Mouse (Mus musculus) heart, embryonic 15.5 days (tissue): ENCODE data around the gene 0610012G03Rik. TPM values are rescaled to one million over a fixed set of nuclear protein-coding genes. Genes with fewer than 3 reads are reported as not detected.

ENCODE experiments used
- ATAC-seq: fragments of 200-750 bp; cut with Nextera tagmentation; replicated peaks from 2 replicates; pipeline ENCODE4 v1.8.0; 2017; ENCODE audit warnings: low read depth, moderate TSS enrichment; ENCODE audit not compliant: insufficient number of reproducible peaks, insufficient read depth, low FRiP score
- H3K27ac ChIP-seq: fragments of 300-500 bp; sonication (generic); 2 replicates; pipeline ENCODE4 v1.5.1; 2015; ENCODE audit warnings: mild to moderate bottlenecking, inconsistent platforms
- H3K27me3 ChIP-seq: fragments of 300-500 bp; sonication (generic); 2 replicates; pipeline ENCODE4 v1.6.1; 2015; ENCODE audit warnings: inconsistent platforms
- H3K36me3 ChIP-seq: fragments of 300-500 bp; sonication (generic); 2 replicates; pipeline ENCODE4 v1.6.1; 2015; ENCODE audit warnings: mild to moderate bottlenecking, inconsistent platforms
- H3K4me1 ChIP-seq: fragments of 300-500 bp; sonication (generic); replicated peaks from 2 replicates; pipeline ENCODE4 v1.6.1; 2015; ENCODE audit warnings: inconsistent platforms
- H3K4me2 ChIP-seq: fragments of 300-500 bp; sonication (generic); 2 replicates; pipeline ENCODE4 v1.6.1; 2015; ENCODE audit warnings: inconsistent platforms, mild to moderate bottlenecking, moderate library complexity
- H3K4me3 ChIP-seq: fragments of 300-500 bp; sonication (generic); 2 replicates; pipeline ENCODE4 v1.5.1; 2015; ENCODE audit warnings: mild to moderate bottlenecking, inconsistent platforms
- H3K9ac ChIP-seq: fragments of 300-500 bp; sonication (generic); 2 replicates; pipeline ENCODE4 v1.6.1; 2015; ENCODE audit warnings: mild to moderate bottlenecking, inconsistent platforms
- H3K9me3 ChIP-seq: fragments of 300-500 bp; sonication (generic); replicated peaks from 2 replicates; pipeline ENCODE4 v1.6.1; 2016; ENCODE audit warnings: inconsistent platforms
- WGBS: fragments of 180-500 bp; shearing (Covaris S2); methylation state at CpG from one replicate; pipeline ENCODE4 v1.1.7; 2015; ENCODE audit warnings: mixed read lengths; 5-methylcytosine and 5-hydroxymethylcytosine counted together
- polyA plus RNA-seq: library from polyadenylated mRNA; unstranded; fragments of >200 nt; fragmentation: Nextera tagmentation; extraction: Ambion mirVana; gene quantifications from 2 replicates; pipeline ENCODE4 v1.2.1, GENCODE M21; 2015

Gene 0610012G03Rik
- polyA plus RNA-seq, 1 experiment from 2014 or later = 106 TPM

- Histone ChIP-seq H3K4me3 (no peak overlapping the region), H3K27me3 (no peaks in the 10 kb centered on the region), H3K9me3 (no peaks in the 10 kb centered on the region), H3K9ac (no peak overlapping the region), H3K27ac (no peak overlapping the region), H3K4me2 (no peak overlapping the region), H3K4me1 (peaks cover 38% of the 10 kb centered on the region), H3K36me3 (no peaks in the 10 kb centered on the region)
- 79% methylated on average over 6 of the region's 6 CpGs for WGBS
- no peak for ATAC-seq
Observed at GRCm38 (mm10) chr16:31945372-31945771, 2.9 kb downstream of the 0610012G03Rik start.

- Histone ChIP-seq H3K27me3 (no peaks in the 10 kb centered on the region), H3K9me3 (no peaks in the 10 kb centered on the region), H3K27ac (no peak overlapping the region), H3K9ac (no peak overlapping the region), H3K4me1 (peaks cover 38% of the 10 kb centered on the region), H3K4me3 (no peak overlapping the region), H3K4me2 (no peak overlapping the region), H3K36me3 (no peaks in the 10 kb centered on the region)
- WGBS = 85% methylated on average over 12 of the region's 12 CpGs
- no peak for ATAC-seq
Observed at GRCm38 (mm10) chr16:31944698-31945255, 3.5 kb downstream of the 0610012G03Rik start.

- no peaks in the 10 kb centered on the region for H3K36me3 ChIP-seq
- H3K4me1 ChIP-seq = peaks cover 30% of the 10 kb centered on the region
- no peak for ATAC-seq
- no peaks in the 10 kb centered on the region for H3K9me3 ChIP-seq
- 4% methylated on average over 10 of the region's 10 CpGs for WGBS
- H3K9ac ChIP-seq = no peak overlapping the region
- H3K4me3 ChIP-seq = no peak overlapping the region
- H3K27ac ChIP-seq = no peak overlapping the region
- H3K4me2 ChIP-seq = no peak overlapping the region
- H3K27me3 ChIP-seq = no peaks in the 10 kb centered on the region
Observed at GRCm38 (mm10) chr16:31943980-31944379, 4.3 kb downstream of the 0610012G03Rik start.

- no peaks in the 10 kb centered on the region for H3K36me3 ChIP-seq
- WGBS = 70% methylated on average over 2 of the region's 2 CpGs
- no peak for ATAC-seq
Observed at GRCm38 (mm10) chr16:31940586-31940985, 7.7 kb downstream of the 0610012G03Rik start.

GRCm38 (mm10) chr16:31938856-31939255 lies 9.4 kb downstream of the 0610012G03Rik start:
- ATAC-seq = no peak
- H3K4me2 ChIP-seq = no peak overlapping the region
- H3K9me3 ChIP-seq = no peaks in the 10 kb centered on the region
- H3K9ac ChIP-seq = no peak overlapping the region
- WGBS = 60% methylated on average over 6 of the region's 6 CpGs
- peaks cover 18% of the 10 kb centered on the region for H3K4me1 ChIP-seq
- no peak overlapping the region for H3K27ac ChIP-seq
- H3K36me3 ChIP-seq = no peaks in the 10 kb centered on the region
- H3K4me3 ChIP-seq = no peak overlapping the region
- H3K27me3 ChIP-seq = peaks cover 27% of the 10 kb centered on the region

More at GRCm38 (mm10) chr16:31940586-31940985, 7.7 kb downstream of the 0610012G03Rik start:
- H3K4me1 ChIP-seq = peaks cover 10% of the 10 kb centered on the region
- peaks cover 10% of the 10 kb centered on the region for H3K27me3 ChIP-seq
- H3K9me3 ChIP-seq = no peaks in the 10 kb centered on the region
- H3K9ac ChIP-seq = no peak overlapping the region
- no peak overlapping the region for H3K4me3 ChIP-seq
- H3K4me2 ChIP-seq = no peak overlapping the region
- H3K27ac ChIP-seq = no peak overlapping the region

- peaks cover 32% of the 10 kb centered on the region for H3K4me1 ChIP-seq
- H3K9ac ChIP-seq = no peak overlapping the region
- H3K4me2 ChIP-seq = no peak overlapping the region
- H3K9me3 ChIP-seq = no peaks in the 10 kb centered on the region
- H3K27ac ChIP-seq = no peak overlapping the region
- H3K36me3 ChIP-seq = no peaks in the 10 kb centered on the region
- H3K27me3 ChIP-seq = peaks cover 35% of the 10 kb centered on the region
- 84% methylated on average over 4 of the region's 4 CpGs for WGBS
- no peak for ATAC-seq
- H3K4me3 ChIP-seq = no peak overlapping the region
Observed at GRCm38 (mm10) chr16:31936568-31936967, 11.7 kb downstream of the 0610012G03Rik start.

- Histone ChIP-seq H3K4me2 (peak overlapping the region; percentile 62), H3K36me3 (no peaks in the 10 kb centered on the region), H3K27ac (no peak overlapping the region), H3K4me3 (peak overlapping the region; percentile 59), H3K9ac (peak overlapping the region; percentile 9; the same call in 1 of the 2 replicates), H3K9me3 (no peaks in the 10 kb centered on the region), H3K4me1 (peaks cover 32% of the 10 kb centered on the region), H3K27me3 (peaks cover 35% of the 10 kb centered on the region)
- WGBS = 3% methylated on average over 36 of the region's 36 CpGs
- no peak for ATAC-seq
Observed at GRCm38 (mm10) chr16:31935091-31935979, 13.0 kb downstream of the 0610012G03Rik start.

- no peaks in the 10 kb centered on the region for H3K36me3 ChIP-seq
- no peaks in the 10 kb centered on the region for H3K9me3 ChIP-seq
- 0 out of 2 replicates have a peak overlapping the region, but pooled peaks have one; percentile 9 for H3K9ac ChIP-seq
- no peak overlapping the region for H3K27ac ChIP-seq
- peaks cover 32% of the 10 kb centered on the region for H3K4me1 ChIP-seq
- peaks cover 35% of the 10 kb centered on the region for H3K27me3 ChIP-seq
- peak overlapping the region; percentile 95 for H3K4me2 ChIP-seq
- WGBS = 26% methylated on average over 13 of the region's 13 CpGs
- H3K4me3 ChIP-seq = peak overlapping the region; percentile 59
- ATAC-seq = no peak
Observed at GRCm38 (mm10) chr16:31934550-31935010, 13.7 kb downstream of the 0610012G03Rik start.

- H3K27me3 ChIP-seq = peaks cover 35% of the 10 kb centered on the region
- no peaks in the 10 kb centered on the region for H3K9me3 ChIP-seq
- H3K4me3 ChIP-seq = peak within 1 kb of the TSS; percentile 59
- peak within 1 kb of the TSS; percentile 95 for H3K4me2 ChIP-seq
- peaks cover 32% of the 10 kb centered on the region for H3K4me1 ChIP-seq
- WGBS = 9% methylated on average over 42 of the region's 42 CpGs
- no peaks in the 10 kb centered on the region for H3K36me3 ChIP-seq
- peak within 1 kb of the TSS; percentile 52 for H3K9ac ChIP-seq
- no peak for ATAC-seq
- peak within 1 kb of the TSS; percentile 23; the same call in 1 of the 2 replicates for H3K27ac ChIP-seq
Observed at GRCm38 (mm10) chr16:31933751-31934549, 14.3 kb downstream of the 0610012G03Rik start, which contains the start of gene Pigz. Gene Pigz, plus strand, starts transcription at chr16:31933851.

- no peaks in the 10 kb centered on the region for H3K36me3 ChIP-seq
- H3K4me2 ChIP-seq = peak overlapping the region; percentile 95
- peak overlapping the region; percentile 52 for H3K9ac ChIP-seq
- under 1% methylated on average over 50 of the region's 50 CpGs for WGBS
- H3K4me3 ChIP-seq = peak overlapping the region; percentile 59
- H3K4me1 ChIP-seq = peaks cover 32% of the 10 kb centered on the region
- H3K27ac ChIP-seq = peak overlapping the region; percentile 23; the same call in 1 of the 2 replicates
- peaks cover 35% of the 10 kb centered on the region for H3K27me3 ChIP-seq
- peak; percentile 88 for ATAC-seq
- H3K9me3 ChIP-seq = no peaks in the 10 kb centered on the region
Observed at GRCm38 (mm10) chr16:31932840-31933697, 15.2 kb downstream of the 0610012G03Rik start.
